Mouse (Mus musculus) olfactory bulb, adult 2 months (tissue): Measurements from ENCODE around the gene Mdh2. TPM values are rescaled to one million over a fixed set of nuclear protein-coding genes. Genes with fewer than 3 reads are reported as not detected.

Experiments
- H3K27ac ChIP-seq: fragments of 200-500 bp; 2 replicates; pipeline ENCODE4 v1.5.1; 2012; ENCODE audit warnings: low read depth, low read length; ENCODE audit not compliant: insufficient read depth
- H3K4me1 ChIP-seq: fragments of 200-500 bp; 2 replicates; pipeline ENCODE4 v1.6.1; 2012; ENCODE audit warnings: low read length; ENCODE audit not compliant: control insufficient read depth, insufficient read depth
- H3K4me3 ChIP-seq: fragments of 200-500 bp; 2 replicates; pipeline ENCODE4 v1.5.1; 2012; ENCODE audit warnings: mild to moderate bottlenecking, low read depth, low read length, moderate library complexity; ENCODE audit not compliant: insufficient read depth
- CTCF ChIP-seq: fragments of 200-500 bp; IDR thresholded peaks from 2 replicates; pipeline ENCODE4 v1.5.1; 2012; ENCODE audit warnings: low read depth, mild to moderate bottlenecking, low read length, moderate library complexity; ENCODE audit not compliant: insufficient read depth
- POLR2A ChIP-seq: fragments of 200-500 bp; IDR thresholded peaks from 2 replicates; pipeline ENCODE4 v1.6.1; 2012; ENCODE audit warnings: mild to moderate bottlenecking, low read depth, low read length, moderate library complexity; ENCODE audit not compliant: insufficient read depth
- WGBS: fragments of 180-500 bp; shearing (Covaris S2); methylation state at CpG from one replicate; pipeline ENCODE4 v1.1.7; 2018; 5-methylcytosine and 5-hydroxymethylcytosine counted together
- polyA plus RNA-seq: library from polyadenylated mRNA; stranded (reverse); fragments of >200 nt; gene quantifications from 2 replicates; pipeline ENCODE4 v1.2.4, GENCODE M21; 2012; ENCODE audit warnings: low replicate concordance; ENCODE audit not compliant: missing spikeins, insufficient read depth, insufficient read length

The Mdh2 gene
- polyA plus RNA-seq, 1 experiment: 359 TPM

GRCm38 (mm10) chr5:135794859-135795181, 16.5 kb downstream of the Mdh2 start:
- no peak overlapping the region for H3K4me3 ChIP-seq
- no peaks in the 10 kb centered on the region for H3K4me1 ChIP-seq
- H3K27ac ChIP-seq: no peak overlapping the region
- TF ChIP-seq POLR2A (no peak), CTCF (no peak)
- WGBS: 9% methylated on average over 5 of the region's 5 CpGs

GRCm38 (mm10) chr5:135799746-135800145, 21.5 kb downstream of the Mdh2 start:
- 40% methylated on average over 4 of the region's 4 CpGs for WGBS
- Histone ChIP-seq H3K27ac (peak overlapping the region; percentile 15; the same call in 1 of the 2 replicates), H3K4me3 (no peak overlapping the region), H3K4me1 (peaks cover 31% of the 10 kb centered on the region)
- TF ChIP-seq CTCF (peak; percentile 55), POLR2A (no peak)

GRCm38 (mm10) chr5:135800927-135801326, 22.6 kb downstream of the Mdh2 start:
- no peak for TF ChIP-seq POLR2A
- no peak for TF ChIP-seq CTCF
- Histone ChIP-seq H3K27ac (peak overlapping the region; percentile 88), H3K4me1 (peaks cover 37% of the 10 kb centered on the region), H3K4me3 (no peak overlapping the region)
- WGBS: 2% methylated on average over 6 of the region's 6 CpGs

GRCm38 (mm10) chr5:135802641-135803040, 24.4 kb downstream of the Mdh2 start:
- 71% methylated on average over 8 of the region's 8 CpGs for WGBS
- H3K4me1 ChIP-seq: peaks cover 40% of the 10 kb centered on the region
- no peak overlapping the region for H3K4me3 ChIP-seq
- 0 out of 2 replicates have a peak overlapping the region, but pooled peaks have one; percentile 5 for H3K27ac ChIP-seq
- TF ChIP-seq POLR2A (no peak), CTCF (no peak)

- 66% methylated on average over 4 of the region's 4 CpGs for WGBS
- Histone ChIP-seq H3K4me1 (peaks cover 42% of the 10 kb centered on the region), H3K4me3 (no peak overlapping the region)
Measured at GRCm38 (mm10) chr5:135803135-135803534, 24.9 kb downstream of the Mdh2 start.

GRCm38 (mm10) chr5:135803676-135804075, 25.4 kb downstream of the Mdh2 start:
- TF ChIP-seq POLR2A (no peak), CTCF (no peak)
- WGBS: 78% methylated on average over 4 of the region's 4 CpGs
- Histone ChIP-seq H3K4me3 (no peak overlapping the region), H3K27ac (no peak overlapping the region), H3K4me1 (peaks cover 42% of the 10 kb centered on the region)

More at GRCm38 (mm10) chr5:135803135-135803534, 24.9 kb downstream of the Mdh2 start:
- H3K27ac ChIP-seq: no peak overlapping the region
- TF ChIP-seq POLR2A (no peak), CTCF (no peak)

- H3K4me1 ChIP-seq: peaks cover 52% of the 10 kb centered on the region
- 77% methylated on average over 2 of the region's 2 CpGs for WGBS
- no peak for TF ChIP-seq POLR2A
- no peak overlapping the region for H3K27ac ChIP-seq
- no peak overlapping the region for H3K4me3 ChIP-seq
Measured at GRCm38 (mm10) chr5:135804735-135805134, 26.5 kb downstream of the Mdh2 start.

- peaks cover 45% of the 10 kb centered on the region for H3K4me1 ChIP-seq
- H3K27ac ChIP-seq: peak within 1 kb of the TSS; percentile 83
- peak within 1 kb of the TSS; percentile 67 for H3K4me3 ChIP-seq
- peak; percentile 64 for TF ChIP-seq POLR2A
- TF ChIP-seq CTCF: peak; percentile 99
- WGBS: 4% methylated on average over 29 of the region's 29 CpGs
Measured at GRCm38 (mm10) chr5:135806555-135807262, 28.4 kb downstream of the Mdh2 start, which contains the start of gene Srrm3. Gene Srrm3, plus strand, starts transcription at chr5:135806890.

GRCm38 (mm10) chr5:135807263-135807637, 29.0 kb downstream of the Mdh2 start:
- peak overlapping the region; percentile 83 for H3K27ac ChIP-seq
- 11% methylated on average over 3 of the region's 3 CpGs for WGBS
- H3K4me3 ChIP-seq: peak overlapping the region; percentile 67
- TF ChIP-seq POLR2A (no peak), CTCF (no peak)
- peaks cover 43% of the 10 kb centered on the region for H3K4me1 ChIP-seq
